In genomic region chr1:107565644-107566043, GRCm38 (mm10) we compare ENCODE assay signal across 10 mouse cellular contexts. TPM values are rescaled to one million over a fixed set of nuclear protein-coding genes. Genes with fewer than 3 reads are reported as not detected.
DNase-seq lines count a peak whose midpoint lies in the region; ATAC-seq and TF ChIP-seq lines count a peak whose summit lies in the region.
"Had no signal": no experiment of that assay in that cellular context is flagged by ENCODE, and none has a peak within 500 bp of the region (broad histone marks: within the 10 kb centered on the region; RNA-seq: fewer than 3 reads in every experiment).

No protein-coding gene starts in this region.

- no peak overlapping the region for H3K4me3 ChIP-seq in intestine, postnatal 0 days (ENCODE audit: low read depth, low read length)
- no peak overlapping the region for H3K4me3 ChIP-seq in intestine, embryonic 15.5 days (replicated peaks)
- H3K4me3 ChIP-seq in midbrain, embryonic 12.5 days = no peak overlapping the region
- no peak overlapping the region for H3K4me3 ChIP-seq in midbrain, embryonic 10.5 days

- no peak for ATAC-seq in intestine, postnatal 0 days
- no peak for ATAC-seq in intestine, embryonic 15.5 days
- 0 out of 2 replicates have a peak, but pooled peaks have one; percentile 9 for ATAC-seq in midbrain, embryonic 12.5 days (ENCODE audit: low FRiP score, low read depth)

- H3K4me2 ChIP-seq in intestine, postnatal 0 days (replicated peaks; ENCODE audit: low read depth) = no peak overlapping the region
- H3K4me2 ChIP-seq in intestine, embryonic 15.5 days (replicated peaks) = no peak overlapping the region
- H3K4me2 ChIP-seq in midbrain, embryonic 12.5 days (replicated peaks) = no peak overlapping the region

- H3K27me3 ChIP-seq in intestine, postnatal 0 days (replicated peaks; ENCODE audit: control insufficient read depth, insufficient read depth, low read length) = no peaks in the 10 kb centered on the region
- H3K27me3 ChIP-seq in intestine, embryonic 15.5 days (replicated peaks) = no peaks in the 10 kb centered on the region
- H3K27me3 ChIP-seq in midbrain, embryonic 12.5 days = no peaks in the 10 kb centered on the region
- H3K27me3 ChIP-seq in midbrain, embryonic 10.5 days (ENCODE audit: low read depth, poor library complexity, severe bottlenecking) = no peaks in the 10 kb centered on the region

- H3K27ac ChIP-seq in intestine, postnatal 0 days (ENCODE audit: low read depth, low read length) = no peak overlapping the region
- H3K27ac ChIP-seq in intestine, embryonic 15.5 days = no peak overlapping the region
- no peak overlapping the region for H3K27ac ChIP-seq in midbrain, embryonic 12.5 days (replicated peaks)
- no peak overlapping the region for H3K27ac ChIP-seq in midbrain, embryonic 10.5 days (replicated peaks)

- H3K4me1 ChIP-seq in intestine, postnatal 0 days (replicated peaks; ENCODE audit: control insufficient read depth, insufficient read depth, low read length) = no peaks in the 10 kb centered on the region
- no peaks in the 10 kb centered on the region for H3K4me1 ChIP-seq in intestine, embryonic 15.5 days (replicated peaks)
- H3K4me1 ChIP-seq in midbrain, embryonic 12.5 days = no peaks in the 10 kb centered on the region
- no peaks in the 10 kb centered on the region for H3K4me1 ChIP-seq in midbrain, embryonic 10.5 days

- no peaks in the 10 kb centered on the region for H3K36me3 ChIP-seq in intestine, postnatal 0 days (ENCODE audit: control insufficient read depth, insufficient read depth)
- H3K36me3 ChIP-seq in intestine, embryonic 15.5 days = no peaks in the 10 kb centered on the region
- H3K36me3 ChIP-seq in midbrain, embryonic 12.5 days = no peaks in the 10 kb centered on the region
- H3K36me3 ChIP-seq in midbrain, embryonic 10.5 days = no peaks in the 10 kb centered on the region

- 0 out of 2 replicates have a peak, but pooled peaks have one; percentile 21 for TF ChIP-seq CTCF in intestine, postnatal 0 days (IDR thresholded peaks at IDR 0.05; ENCODE audit: low read depth)

- no peaks in the 10 kb centered on the region for H3K9me3 ChIP-seq in intestine, postnatal 0 days (ENCODE audit: control insufficient read depth)
- H3K9me3 ChIP-seq in intestine, embryonic 15.5 days = no peaks in the 10 kb centered on the region
- no peaks in the 10 kb centered on the region for H3K9me3 ChIP-seq in midbrain, embryonic 12.5 days
- no peaks in the 10 kb centered on the region for H3K9me3 ChIP-seq in midbrain, embryonic 10.5 days (replicated peaks)

- peak; percentile 28 to 69 for DNase-seq in cerebellum, postnatal 10 days
- no peak for DNase-seq in cerebellum, adult 11 months
- DNase-seq in midbrain, embryonic 10.5 days (ENCODE audit: low spot score) = no peak
- DNase-seq in retina, postnatal 1 day = peak; percentile 32
- no peak for DNase-seq in natural killer cell, adult 2 months (ENCODE audit: low spot score in 2 of 2)
- DNase-seq: heart, adult 11 months; right cerebral cortex, postnatal 25 days had no signal

- no peak overlapping the region for H3K9ac ChIP-seq in intestine, postnatal 0 days (ENCODE audit: low read depth, low read length)
- H3K9ac ChIP-seq in intestine, embryonic 15.5 days = no peak overlapping the region
- H3K9ac ChIP-seq in midbrain, embryonic 12.5 days (replicated peaks) = no peak overlapping the region

RNA-seq across cellular contexts. Expression of gene Serpinb8, which starts 24.2 kb away (rescaled TPM):
- polyA plus RNA-seq in intestine, postnatal 0 days (2015; fragmentation: Nextera tagmentation; extraction: Ambion mirVana) = 0.90 and 1.5 TPM in 2 replicates
- polyA plus RNA-seq in intestine, embryonic 15.5 days (2015; fragmentation: Nextera tagmentation; extraction: Ambion mirVana) = 0.92 and 1.3 TPM in 2 replicates
- polyA plus RNA-seq in midbrain, embryonic 12.5 days (2016; fragmentation: Nextera tagmentation; extraction: Ambion mirVana) = 0.12 and 1.1 TPM in 2 replicates
- polyA plus RNA-seq in midbrain, embryonic 10.5 days (2016; fragmentation: Nextera tagmentation; extraction: Ambion mirVana) = 0.48 TPM in 2 replicates

RNA-seq across cellular contexts. Expression of gene Serpinb2, which starts 54.4 kb away (rescaled TPM):
- not detected in 2 replicates for polyA plus RNA-seq in intestine, postnatal 0 days (2015; fragmentation: Nextera tagmentation; extraction: Ambion mirVana)
- 0.06 TPM in 1 of 2 replicates, not detected in the other for polyA plus RNA-seq in intestine, embryonic 15.5 days (2015; fragmentation: Nextera tagmentation; extraction: Ambion mirVana)
- not detected in 2 replicates for polyA plus RNA-seq in midbrain, embryonic 12.5 days (2016; fragmentation: Nextera tagmentation; extraction: Ambion mirVana)
- polyA plus RNA-seq in midbrain, embryonic 10.5 days (2016; fragmentation: Nextera tagmentation; extraction: Ambion mirVana) = not detected in 2 replicates

Comparison
In these comparisons a context has a peak if more than half of its experiments do, and no peak if none do; other contexts are left out.
1. DNase-seq: peak in cerebellum, postnatal 10 days (2 of 2) and retina, postnatal 1 day (single experiment); none in cerebellum, adult 11 months (single experiment), midbrain, embryonic 10.5 days (single experiment) and natural killer cell, adult 2 months (0 of 2).